Comparison of ENCODE assay signal across 8 mouse cellular contexts in the genomic region with DNA sequence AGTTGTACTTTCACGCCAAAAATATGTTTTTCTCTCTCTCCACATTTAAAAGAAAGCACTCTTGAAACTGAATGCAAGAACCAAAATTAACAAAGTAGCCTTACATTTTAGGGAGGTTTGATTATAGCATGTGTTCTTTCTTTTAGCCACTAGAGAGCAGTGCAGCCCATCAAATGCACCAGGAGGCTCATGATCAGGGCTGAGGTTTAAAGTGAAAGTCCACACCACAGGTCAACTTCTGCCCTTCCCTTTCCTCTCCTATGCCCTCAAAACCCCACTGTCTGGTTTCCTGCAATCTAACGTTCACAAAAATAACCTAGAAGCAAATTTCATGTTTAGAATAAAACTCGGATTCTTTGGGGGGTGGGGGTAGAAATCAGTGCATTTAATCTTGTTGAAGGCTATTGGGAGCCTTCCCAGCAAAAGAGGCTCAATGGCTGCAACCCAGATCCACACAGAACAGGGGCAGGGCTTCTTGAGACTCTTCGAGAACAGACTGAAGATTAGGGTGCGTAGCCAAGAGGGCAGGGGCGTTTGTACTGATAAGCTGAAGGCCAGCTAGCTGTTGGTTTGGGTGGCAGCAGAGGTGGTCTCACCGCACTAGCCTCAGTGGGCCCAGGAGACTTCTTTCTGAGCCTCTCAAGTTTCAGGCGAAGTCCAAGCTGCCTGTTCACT. TPM values are rescaled to one million over a fixed set of nuclear protein-coding genes. Genes with fewer than 3 reads are reported as not detected.
DNase-seq lines count a peak whose midpoint lies in the region; ATAC-seq and TF ChIP-seq lines count a peak whose summit lies in the region.

No protein-coding gene starts in this region.

- TF ChIP-seq EP300 in ES-Bruce4 (IDR thresholded peaks at IDR 0.05; ENCODE audit: insufficient read depth, low read depth, low read length) = no peak

- TF ChIP-seq CTCF in ES-Bruce4 (IDR thresholded peaks at IDR 0.05; ENCODE audit: low read depth, low read length) = peak; percentile 58
- TF ChIP-seq CTCF in midbrain, postnatal 0 days (IDR thresholded peaks at IDR 0.05) = peak; percentile 94

- no peaks in the 10 kb centered on the region for H3K9me3 ChIP-seq in ES-Bruce4 (replicated peaks; ENCODE audit: control insufficient read depth, insufficient read depth, low read length, poor library complexity, severe bottlenecking)
- H3K9me3 ChIP-seq in limb, embryonic 14.5 days (ENCODE audit: control insufficient read depth, low read length) = no peaks in the 10 kb centered on the region
- H3K9me3 ChIP-seq in midbrain, postnatal 0 days (ENCODE audit: low read length) = no peaks in the 10 kb centered on the region

- H3K27ac ChIP-seq in ES-Bruce4 (ENCODE audit: insufficient read depth, low read length) = no peak overlapping the region
- no peak overlapping the region for H3K27ac ChIP-seq in limb, embryonic 14.5 days (replicated peaks; ENCODE audit: low read depth, low read length)
- H3K27ac ChIP-seq in midbrain, postnatal 0 days (ENCODE audit: low read depth, low read length) = no peak overlapping the region

- no peak for TF ChIP-seq POLR2A in ES-Bruce4 (IDR thresholded peaks at IDR 0.05; ENCODE audit: insufficient read depth, low read length)
- TF ChIP-seq POLR2A in limb, embryonic 14.5 days (IDR thresholded peaks at IDR 0.05; ENCODE audit: borderline replicate concordance, extremely low read depth, insufficient read depth, insufficient read length) = no peak

- H3K36me3 ChIP-seq in ES-Bruce4 (ENCODE audit: control insufficient read depth, insufficient read depth, low read length, poor library complexity, severe bottlenecking) = no peaks in the 10 kb centered on the region
- no peaks in the 10 kb centered on the region for H3K36me3 ChIP-seq in limb, embryonic 14.5 days (ENCODE audit: control insufficient read depth, insufficient read depth, low read length)
- no peaks in the 10 kb centered on the region for H3K36me3 ChIP-seq in midbrain, postnatal 0 days (ENCODE audit: insufficient read depth, low read length)

- DNase-seq in 3134 (ENCODE audit: extremely low read depth, insufficient read length, low spot score) = peak; percentile 34
- DNase-seq in c-Kit-positive CD71-positive TER-119-positive erythroid progenitor cells, embryonic 14.5 days (ENCODE audit: low spot score) = peak; percentile 9
- peak; percentile 69 for DNase-seq in forelimb bud, embryonic 11.5 days (ENCODE audit: low read depth, low spot score)
- peak; percentile 57 for DNase-seq in limb, embryonic 14.5 days (ENCODE audit: low spot score)
- DNase-seq in midbrain, postnatal 0 days (ENCODE audit: low spot score) = peak; percentile 68
- no peak for DNase-seq in ovary, adult 18-20 months (ENCODE audit: low spot score)

- H3K4me3 ChIP-seq in ES-Bruce4 (ENCODE audit: low read depth, low read length) = no peak overlapping the region
- peak overlapping the region; percentile 17; the same call in 1 of the 2 replicates for H3K4me3 ChIP-seq in limb, embryonic 14.5 days (replicated peaks; ENCODE audit: low read length)
- H3K4me3 ChIP-seq in midbrain, postnatal 0 days (ENCODE audit: low read depth, low read length) = no peak overlapping the region

- no peak overlapping the region for H3K9ac ChIP-seq in ES-Bruce4 (ENCODE audit: low read depth, poor library complexity, severe bottlenecking)
- H3K9ac ChIP-seq in limb, embryonic 14.5 days (ENCODE audit: low read depth, low read length, severe bottlenecking) = no peak overlapping the region
- H3K9ac ChIP-seq in midbrain, postnatal 0 days (replicated peaks; ENCODE audit: low read length, poor library complexity, severe bottlenecking) = no peak overlapping the region

- no peak overlapping the region for H3K4me2 ChIP-seq in limb, embryonic 14.5 days (replicated peaks; ENCODE audit: low read depth, low read length, severe bottlenecking)
- H3K4me2 ChIP-seq in midbrain, postnatal 0 days (ENCODE audit: low read depth, low read length, poor library complexity, severe bottlenecking) = no peak overlapping the region; the same call in 1 of the 2 replicates

- H3K4me1 ChIP-seq in ES-Bruce4 (ENCODE audit: control insufficient read depth, insufficient read depth, low read length) = no peaks in the 10 kb centered on the region
- no peaks in the 10 kb centered on the region for H3K4me1 ChIP-seq in limb, embryonic 14.5 days (ENCODE audit: control insufficient read depth, insufficient read depth, low read length)
- H3K4me1 ChIP-seq in midbrain, postnatal 0 days (ENCODE audit: insufficient read depth, low read length) = no peaks in the 10 kb centered on the region

- 47% methylated on average over 8 of the region's 8 CpGs for WGBS in limb, embryonic 14.5 days
- 45% methylated on average over 8 of the region's 8 CpGs for WGBS in midbrain, postnatal 0 days

- no peaks in the 10 kb centered on the region for H3K27me3 ChIP-seq in ES-Bruce4 (ENCODE audit: control insufficient read depth, insufficient read depth, low read length, poor library complexity, severe bottlenecking)
- 0 out of 2 replicates have a peak, but pooled peaks cover 4% of the 10 kb centered on the region for H3K27me3 ChIP-seq in limb, embryonic 14.5 days (ENCODE audit: control insufficient read depth, insufficient read depth, low read length)
- H3K27me3 ChIP-seq in midbrain, postnatal 0 days (ENCODE audit: insufficient read depth, low read length) = no peaks in the 10 kb centered on the region

- ATAC-seq in inflammation-experienced regulatory T-cells, adult 6 months = peak; percentile 52
- ATAC-seq in limb, embryonic 14.5 days (ENCODE audit: low FRiP score, low read depth) = peak; percentile 63
- ATAC-seq in midbrain, postnatal 0 days (ENCODE audit: low FRiP score) = peak; percentile 71; the same call in 1 of the 2 replicates

RNA-seq across cellular contexts. Expression of a gene that starts 59.3 kb away (rescaled TPM):
- 15.7 and 16.0 TPM in 2 replicates for polyA plus RNA-seq in ES-Bruce4 (2011; ENCODE audit: insufficient read depth, insufficient read length, low read depth, missing spikeins)
- polyA plus RNA-seq in inflammation-experienced regulatory T-cells, adult 6 months (2017; shearing (Covaris generic)) = 1 to 10 TPM; 2.4 to 3.6 (median 2.6) TPM
- polyA plus RNA-seq in limb, embryonic 14.5 days (2012; rRNA removed) = 5.6 and 7.1 TPM in 2 replicates
- 5.5 and 5.8 TPM in 2 replicates for polyA plus RNA-seq in limb, embryonic 14.5 days (2014; fragmentation: Nextera tagmentation; extraction: Ambion mirVana)
- total RNA-seq in midbrain, postnatal 0 days (2014; rRNA removed) = 19.5 and 25.9 TPM in 2 replicates
- polyA plus RNA-seq in midbrain, postnatal 0 days (2015; fragmentation: Nextera tagmentation; extraction: Ambion mirVana) = 7.2 and 8.3 TPM in 2 replicates
